Mouse (Mus musculus) granulocyte monocyte progenitor cell, adult 5-6 weeks (primary cell): ENCODE measurements around the gene Bsdc1. TPM values are rescaled to one million over a fixed set of nuclear protein-coding genes. Genes with fewer than 3 reads are reported as not detected.
A peak's percentile ranks its signal among the peaks of the same experiment; 100 is the strongest.
"Not testable (repeated sequence)": the region's sequence is repeated elsewhere in the genome, so short reads cannot be mapped to it uniquely, and the experiment has no call there.

Experiments used
- ATAC-seq: replicated peaks from 2 replicates; pipeline ENCODE4 v1.8.0; 2016; ENCODE audit warnings: mild to moderate bottlenecking, moderate TSS enrichment, inconsistent platforms; ENCODE audit not compliant: poor library complexity, severe bottlenecking
- total RNA-seq, 2 experiments: library from RNA; stranded (forward) in 1 of 2; stranded (reverse) in 1 of 2; fragments of 200-712, 200-1000 nt in 1 of 2; fragments of >200 nt in 1 of 2; fragmentation: Nextera tagmentation in 1 of 2; gene quantifications; 2 replicates each; pipeline ENCODE4 v1.2.3; 2014 to 2017

Gene Bsdc1
- total RNA-seq (2014; fragmentation: Nextera tagmentation) (14.7 and 32.8 TPM in 2 replicates), total RNA-seq (2017) (17.9 and 23.1 TPM in 2 replicates)

- ATAC-seq, result peak; percentile 91
Measured at GRCm38 (mm10) chr4:129461183-129461960, at the start of gene Bsdc1. Bsdc1 (plus strand) TSS chr4:129461581.

DNA sequence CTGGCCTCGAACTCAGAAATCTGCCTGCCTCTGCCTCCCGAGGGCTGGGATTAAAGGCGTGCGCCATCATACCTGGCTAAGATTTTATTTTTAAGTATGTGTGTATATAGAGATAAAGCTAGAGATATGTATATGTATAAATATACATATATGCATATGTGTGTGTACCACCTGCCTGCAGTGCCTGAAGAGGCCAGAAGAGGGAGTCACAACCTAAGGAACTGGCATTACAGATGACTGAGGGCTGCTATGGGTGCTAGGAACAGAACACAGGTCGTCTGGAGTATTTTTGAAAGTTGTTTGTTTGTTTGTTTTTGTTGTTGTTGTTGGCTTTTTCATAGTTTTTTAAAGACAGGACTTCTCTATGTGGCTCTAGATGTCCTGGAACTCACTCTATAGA is 45.5 kb upstream of the Bsdc1 start:
- no peak for ATAC-seq

DNA sequence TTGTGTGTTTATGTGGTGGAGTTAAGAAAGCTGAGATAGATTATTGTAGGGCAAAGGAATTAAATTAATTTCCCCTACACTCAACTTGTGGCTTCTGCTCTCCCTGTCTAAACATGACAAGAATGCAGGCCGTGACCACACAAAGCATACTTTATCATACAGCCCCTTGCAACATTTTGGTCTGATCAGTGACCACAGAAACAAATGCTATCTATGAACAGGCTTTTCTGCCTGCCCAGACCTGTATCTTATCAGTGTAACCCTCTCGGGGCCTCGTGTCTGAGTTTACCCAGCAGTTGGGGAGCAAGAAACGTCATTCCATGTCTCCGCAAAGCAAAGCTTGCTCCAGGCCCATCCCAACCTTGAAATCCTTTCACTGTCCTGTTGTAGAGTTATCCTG is 44.9 kb upstream of the Bsdc1 start:
- no peak for ATAC-seq

GRCm38 (mm10) chr4:129418321-129418720 is 43.1 kb upstream of the Bsdc1 start:
- ATAC-seq, result no peak

DNA sequence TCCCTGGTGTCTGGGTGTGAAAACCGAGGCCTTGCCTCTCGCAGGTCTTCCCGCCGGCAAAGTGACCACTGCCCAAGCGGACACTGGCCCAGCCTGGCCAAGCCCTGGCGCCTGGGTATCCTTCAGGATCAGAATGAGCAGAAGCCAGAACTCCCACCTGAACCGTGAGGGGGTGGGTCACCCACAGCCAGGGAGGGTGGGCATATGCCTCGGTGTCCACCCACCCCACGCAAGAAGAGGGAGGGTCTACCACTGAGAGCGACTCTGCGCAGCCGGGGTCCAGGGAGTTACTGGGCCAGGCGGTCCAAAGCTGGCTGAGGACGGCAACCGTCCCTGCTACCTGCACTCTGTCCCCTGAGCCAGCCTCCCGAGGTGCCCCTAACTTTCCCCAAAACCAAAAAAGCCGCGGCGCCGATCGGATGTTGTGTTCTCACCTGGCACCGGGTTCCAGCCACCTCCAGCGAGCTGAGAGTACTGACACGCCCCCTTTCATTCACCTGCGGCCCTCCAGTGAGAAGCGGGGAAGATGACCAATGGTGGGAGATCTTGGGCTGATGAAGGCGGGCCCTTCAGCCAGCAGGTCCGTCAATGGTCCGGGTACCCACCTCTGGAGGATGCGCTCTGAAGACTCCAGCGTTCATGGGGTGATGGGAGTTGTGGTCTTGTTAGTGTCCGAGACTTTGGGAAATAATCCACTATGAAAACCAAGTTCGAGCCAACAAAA is 20.9 kb upstream of the Bsdc1 start, which contains the start of gene Zbtb8b:
Gene Zbtb8b, minus strand, starts transcription at position 514 of the 724 bp plus-strand sequence.
- peak; percentile 20; the same call in 1 of the 2 replicates for ATAC-seq

GRCm38 (mm10) chr4:129441145-129441544 is 20.2 kb upstream of the Bsdc1 start:
- no peak for ATAC-seq

DNA sequence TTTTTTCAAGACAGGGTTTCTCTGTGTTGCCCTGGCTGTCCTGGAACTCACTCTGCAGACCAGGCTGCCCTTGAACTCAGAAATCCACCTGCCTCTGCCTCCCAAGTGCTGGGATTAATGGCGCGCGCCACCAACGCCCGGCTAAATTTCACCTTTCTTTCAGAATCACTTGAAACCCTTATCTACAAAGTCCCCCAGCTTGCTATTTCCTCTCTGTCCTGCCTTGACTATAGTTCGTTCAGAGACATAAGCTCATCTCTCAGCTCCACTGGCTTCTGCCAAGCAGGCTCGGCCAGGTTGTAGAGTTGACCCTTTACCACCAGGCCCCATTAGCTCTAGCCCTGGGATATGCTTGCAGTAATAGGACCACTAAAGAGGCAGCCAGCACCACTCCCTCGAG is 14.0 kb upstream of the Bsdc1 start:
- no peak for ATAC-seq

DNA sequence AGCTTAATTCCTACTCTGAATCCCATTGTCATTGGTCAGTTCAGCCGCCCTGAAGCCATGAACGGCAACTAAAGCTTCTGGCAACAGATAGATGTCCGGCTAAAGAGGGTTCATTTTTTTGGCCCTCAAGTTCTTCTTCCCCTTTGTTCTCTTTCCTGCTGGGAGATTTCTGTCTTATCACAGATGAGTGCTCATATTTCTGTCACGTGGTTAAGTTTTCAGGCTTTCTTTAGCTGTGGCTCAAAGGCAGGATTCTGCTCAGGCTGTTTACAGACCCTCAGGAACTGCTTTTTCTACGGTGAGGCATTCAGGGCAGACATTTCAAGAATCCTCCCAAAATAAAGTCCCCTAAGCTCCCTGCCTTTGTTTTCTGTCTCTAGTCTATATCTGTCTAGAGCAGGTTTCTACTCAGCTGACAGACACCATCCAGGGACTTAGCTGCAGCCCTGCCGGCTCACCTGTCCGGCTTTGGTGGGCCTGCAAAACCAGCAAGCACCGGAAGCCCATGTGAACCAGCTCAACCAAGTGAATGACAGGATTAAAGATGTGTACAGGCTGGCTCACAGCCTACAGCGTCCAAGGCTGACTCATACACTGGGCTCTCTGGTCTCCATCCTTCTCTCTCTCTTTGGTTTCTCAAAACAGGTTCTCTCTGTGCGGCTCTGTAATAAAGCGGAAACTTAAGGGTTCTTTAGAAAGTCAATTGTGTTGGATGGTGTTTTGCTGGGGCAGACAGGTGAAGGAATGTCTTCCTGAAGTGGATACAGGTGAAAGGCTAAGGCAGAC is 13.4 kb upstream of the Bsdc1 start:
- ATAC-seq, result no peak

- ATAC-seq, result no peak
Measured at GRCm38 (mm10) chr4:129448713-129449112, 12.7 kb upstream of the Bsdc1 start.

- no peak for ATAC-seq
Measured at GRCm38 (mm10) chr4:129450851-129451250, 10.5 kb upstream of the Bsdc1 start.

DNA sequence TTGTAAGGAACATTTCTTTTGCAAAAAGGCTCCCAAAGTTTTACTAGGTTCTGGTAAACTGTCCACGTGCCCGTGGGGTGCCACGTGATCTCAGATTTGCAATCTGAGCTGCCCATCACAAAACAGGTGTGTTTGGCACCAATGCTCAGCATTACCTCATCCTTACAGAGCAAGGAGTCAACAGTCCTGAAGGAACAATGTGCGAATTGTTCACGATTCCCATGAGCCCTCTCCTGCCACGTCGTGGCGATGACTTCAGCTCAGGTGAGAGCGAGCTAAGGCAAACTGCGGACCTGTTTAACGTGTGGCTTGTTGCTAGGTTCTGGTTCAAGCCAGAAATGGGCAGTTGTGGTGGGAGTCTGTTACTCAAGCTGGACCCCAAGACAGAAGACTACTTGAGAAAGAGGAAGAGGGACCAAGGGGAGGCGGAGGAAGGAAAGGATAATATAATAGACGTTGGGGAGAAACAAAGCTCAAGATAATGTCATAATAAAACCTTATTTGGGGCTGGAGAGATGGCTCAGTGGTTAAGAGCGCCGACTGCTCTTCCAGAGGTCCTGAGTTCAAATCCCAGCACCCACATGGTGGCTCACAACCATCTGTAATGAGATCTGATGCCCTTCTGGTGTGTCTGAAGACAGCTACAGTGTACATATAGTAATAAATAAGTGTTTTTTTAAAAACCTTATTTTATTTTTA is 9.8 kb upstream of the Bsdc1 start:
- peak; percentile 82 for ATAC-seq

- ATAC-seq, result peak; percentile 96
Measured at GRCm38 (mm10) chr4:129455265-129455664, 6.1 kb upstream of the Bsdc1 start.

GRCm38 (mm10) chr4:129456126-129456525 is 5.3 kb upstream of the Bsdc1 start:
- no peak for ATAC-seq

DNA sequence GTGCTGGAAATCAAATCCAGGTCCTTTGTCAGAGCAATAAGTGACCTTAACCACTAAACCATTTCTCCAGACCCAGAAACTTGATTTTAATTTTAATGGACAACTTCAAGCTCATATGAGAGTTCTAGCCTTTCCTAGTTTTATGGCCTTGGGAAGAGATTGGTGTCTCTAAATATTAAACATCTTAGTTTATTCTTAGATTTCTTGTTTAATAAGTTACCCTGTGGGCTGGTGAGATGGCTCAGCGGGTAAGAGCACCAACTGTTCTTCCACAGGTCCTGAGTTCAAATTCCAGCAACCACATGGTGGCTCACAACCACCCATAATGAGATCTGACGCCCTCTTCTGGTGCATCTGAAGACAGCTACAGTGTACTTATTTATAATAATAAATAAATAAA is 4.1 kb upstream of the Bsdc1 start:
- ATAC-seq, result not testable (repeated sequence)

DNA sequence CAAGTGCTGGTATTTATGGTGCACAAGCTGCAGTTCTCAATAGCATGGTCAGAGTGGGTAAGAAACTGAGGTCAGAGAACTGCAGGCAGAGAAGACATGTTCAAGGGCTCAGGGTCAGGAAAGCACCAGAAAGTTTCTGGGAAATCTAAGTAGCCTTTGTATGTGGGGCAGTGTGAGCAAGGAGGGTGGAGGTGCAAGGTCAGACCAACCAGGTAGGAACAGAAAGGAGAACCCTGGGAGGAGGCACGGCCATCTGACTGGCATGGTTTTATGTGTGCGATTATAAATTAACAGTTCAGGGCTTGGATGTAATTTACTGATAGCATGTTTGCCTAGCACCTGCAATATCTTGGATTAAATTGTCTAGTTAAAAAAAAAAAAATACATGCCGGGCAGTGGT is 1.7 kb upstream of the Bsdc1 start:
- ATAC-seq, result no peak

DNA sequence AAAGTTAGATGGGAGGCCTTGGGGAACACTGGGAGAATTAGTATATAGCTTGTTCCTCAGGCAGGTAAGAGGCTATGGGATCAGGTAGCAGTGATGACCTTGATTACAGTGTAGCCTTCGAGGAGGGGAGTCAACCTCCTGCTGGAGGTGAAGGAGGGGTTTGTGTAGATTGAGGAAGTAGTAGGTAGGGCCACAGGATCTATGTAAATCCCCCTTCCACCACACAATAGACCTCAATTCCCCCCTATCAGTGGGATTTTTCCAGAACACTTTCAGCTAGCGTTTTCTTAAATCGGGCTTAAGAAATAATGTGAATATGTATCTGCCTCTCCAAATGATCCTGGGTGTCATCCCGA is 576 bp upstream of the Bsdc1 start:
- peak; percentile 38 for ATAC-seq

DNA sequence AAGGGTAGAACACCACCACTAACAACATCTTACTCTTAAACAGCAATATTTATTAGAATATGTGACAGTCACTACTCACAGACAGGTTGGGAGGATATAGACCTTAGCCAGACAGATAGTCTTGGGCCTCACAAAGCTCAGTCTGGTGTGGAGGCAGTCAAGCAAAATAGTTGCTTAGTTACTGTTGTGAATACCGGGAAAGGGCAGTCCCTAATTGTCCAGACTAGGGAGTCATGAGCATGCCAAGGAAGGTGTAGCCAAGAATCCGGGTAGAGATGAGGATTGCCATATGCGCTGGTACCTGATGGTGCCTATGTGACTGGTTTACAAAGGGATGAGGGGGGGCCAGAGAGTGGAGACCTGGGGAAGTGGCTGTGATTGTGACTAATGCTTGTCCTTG is 737 bp downstream of the Bsdc1 start:
- no peak for ATAC-seq

DNA sequence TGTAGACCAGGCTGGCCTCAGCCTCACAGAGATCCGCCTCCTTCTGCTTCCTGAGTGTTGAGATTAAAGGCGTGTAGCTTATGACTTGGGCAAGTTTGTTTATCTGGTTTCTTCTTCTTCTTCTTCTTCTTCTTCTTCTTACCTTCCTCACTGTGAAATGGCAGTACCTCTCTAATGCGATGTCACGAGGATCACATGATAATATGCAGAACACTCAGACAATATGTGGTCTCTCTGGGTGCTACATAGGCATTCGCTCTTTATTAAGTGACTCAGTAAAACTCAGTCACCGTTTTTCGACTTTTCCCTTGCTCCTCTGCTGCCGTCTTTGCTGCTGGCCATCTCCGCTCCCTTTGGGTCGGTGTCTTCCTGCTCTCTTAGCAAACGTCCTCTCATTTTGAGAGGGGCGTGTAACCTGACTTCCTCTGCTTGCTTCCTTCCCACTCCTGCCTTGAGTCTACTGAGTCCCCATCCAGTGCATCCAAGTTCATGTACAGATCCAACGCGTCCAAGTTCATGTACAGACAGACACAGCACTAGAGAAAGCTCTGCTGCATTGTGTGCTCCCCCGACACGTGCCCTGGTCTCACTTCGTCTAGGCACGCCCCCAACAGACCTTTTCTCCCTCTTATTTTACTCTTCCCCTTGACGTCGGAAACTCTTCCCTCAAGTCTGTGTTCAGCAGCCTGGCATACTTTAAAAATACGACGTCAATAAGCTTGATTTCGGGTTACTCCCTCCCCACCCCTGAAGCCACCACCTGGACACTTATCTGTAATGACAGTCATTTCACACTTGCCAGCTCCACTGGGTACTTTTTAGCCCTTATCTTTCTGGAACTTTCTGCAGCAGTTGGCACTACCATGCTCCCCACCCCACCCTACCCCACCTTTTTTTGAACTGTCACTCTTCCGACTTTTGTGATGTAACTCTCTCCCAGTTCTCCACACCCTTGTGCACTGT is 2.0 kb downstream of the Bsdc1 start:
- ATAC-seq, result no peak

- ATAC-seq, result no peak
Measured at GRCm38 (mm10) chr4:129464286-129464815, 3.0 kb downstream of the Bsdc1 start.
